Mouse (Mus musculus) E14TG2a.4 (cell line): ENCODE measurements around the gene Tpk1.

ENCODE experiments used
- H3K27me3 ChIP-seq: 2 replicates; pipeline ENCODE4 v1.6.1; 2014; ENCODE audit warnings: low read length, control low read depth; ENCODE audit not compliant: insufficient read depth
- H3K36me3 ChIP-seq: 2 replicates; pipeline ENCODE4 v1.6.1; 2014; ENCODE audit warnings: low read length, control low read depth; ENCODE audit not compliant: insufficient read depth
- H3K4me1 ChIP-seq: replicated peaks from 2 replicates; pipeline ENCODE4 v1.6.1; 2014; ENCODE audit warnings: low read depth, low read length, control low read depth
- H3K4me3 ChIP-seq: replicated peaks from 2 replicates; pipeline ENCODE4 v1.5.1; 2014; ENCODE audit warnings: mild to moderate bottlenecking, low read length
- H3K9me3 ChIP-seq: 2 replicates; pipeline ENCODE4 v1.6.1; 2014; ENCODE audit warnings: low read length, control low read depth
- CTCF ChIP-seq: conservative IDR thresholded peaks from 2 replicates; pipeline ENCODE4 v1.5.1; 2014; ENCODE audit warnings: low read length
- NANOG ChIP-seq: IDR thresholded peaks from 2 replicates; pipeline ENCODE4 v1.6.1; 2014; ENCODE audit warnings: borderline replicate concordance, low read length, mixed read lengths
- POU5F1 ChIP-seq: IDR thresholded peaks from 2 replicates; pipeline ENCODE4 v1.6.1; 2014; ENCODE audit warnings: low read length, borderline replicate concordance

Gene Tpk1

DNA sequence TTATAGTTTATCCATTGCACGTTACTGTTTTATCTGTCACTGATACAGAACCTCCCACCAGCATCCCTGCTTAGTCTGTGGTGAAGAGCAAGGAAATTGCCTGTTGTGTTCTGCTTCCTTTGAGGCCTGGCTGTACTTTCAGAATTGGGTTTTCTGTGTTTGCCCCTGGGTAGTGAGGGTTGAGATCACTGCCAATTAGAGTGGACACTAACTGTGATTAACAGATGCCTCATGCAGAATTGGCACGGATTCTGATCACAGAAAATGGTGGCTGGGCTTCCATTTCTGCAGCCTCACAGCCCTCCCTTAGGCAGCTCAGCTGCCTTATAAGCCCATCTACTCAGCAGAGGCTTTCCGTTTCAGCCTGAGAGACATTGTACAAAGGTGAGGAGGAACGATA, 332.6 kb downstream of the Tpk1 start:
- no peak for TF ChIP-seq NANOG
- no peak for TF ChIP-seq POU5F1
- no peak for TF ChIP-seq CTCF
- no peak overlapping the region for H3K4me3 ChIP-seq
- no peaks in the 10 kb centered on the region for H3K36me3 ChIP-seq
- H3K27me3 ChIP-seq: no peaks in the 10 kb centered on the region
- no peaks in the 10 kb centered on the region for H3K4me1 ChIP-seq
- H3K9me3 ChIP-seq: no peaks in the 10 kb centered on the region

DNA sequence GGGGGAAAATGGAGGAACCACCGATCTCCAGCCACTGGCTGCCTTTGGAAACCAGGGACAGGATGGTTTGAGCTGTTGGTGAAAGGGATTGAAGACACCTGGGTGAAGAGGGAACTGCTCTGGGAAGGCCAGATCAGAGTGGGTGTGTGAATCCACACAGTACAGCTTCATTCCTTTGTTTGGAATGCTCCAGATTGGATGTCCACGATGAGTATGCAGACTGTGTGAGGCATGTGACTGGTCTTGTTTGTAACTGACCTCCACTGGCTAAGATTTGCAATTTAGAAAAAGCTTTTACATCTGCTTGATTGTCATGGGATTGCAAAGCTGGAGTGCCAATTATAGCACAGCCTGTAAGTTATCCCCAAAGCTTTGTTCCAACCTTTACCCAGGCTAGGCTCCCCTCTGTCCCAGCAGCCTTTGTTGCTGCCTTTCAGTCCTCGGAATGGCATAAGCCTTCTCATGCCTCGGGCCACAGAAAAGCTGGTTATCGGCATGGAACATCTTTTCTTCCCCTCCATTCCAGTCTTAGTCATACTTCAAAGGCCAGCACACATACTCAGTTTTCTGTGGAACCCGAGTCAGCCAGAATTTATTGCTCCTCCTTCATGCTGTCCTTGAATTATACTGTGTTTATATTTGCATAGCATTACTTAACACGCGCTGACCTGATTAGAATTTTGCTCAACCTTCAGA, 353.0 kb downstream of the Tpk1 start:
- no peak for TF ChIP-seq CTCF
- no peak for TF ChIP-seq NANOG
- no peak for TF ChIP-seq POU5F1
- Histone ChIP-seq H3K9me3 (no peaks in the 10 kb centered on the region), H3K4me1 (peaks cover 11% of the 10 kb centered on the region), H3K36me3 (no peaks in the 10 kb centered on the region), H3K27me3 (peaks cover 14% of the 10 kb centered on the region), H3K4me3 (no peak overlapping the region)

DNA sequence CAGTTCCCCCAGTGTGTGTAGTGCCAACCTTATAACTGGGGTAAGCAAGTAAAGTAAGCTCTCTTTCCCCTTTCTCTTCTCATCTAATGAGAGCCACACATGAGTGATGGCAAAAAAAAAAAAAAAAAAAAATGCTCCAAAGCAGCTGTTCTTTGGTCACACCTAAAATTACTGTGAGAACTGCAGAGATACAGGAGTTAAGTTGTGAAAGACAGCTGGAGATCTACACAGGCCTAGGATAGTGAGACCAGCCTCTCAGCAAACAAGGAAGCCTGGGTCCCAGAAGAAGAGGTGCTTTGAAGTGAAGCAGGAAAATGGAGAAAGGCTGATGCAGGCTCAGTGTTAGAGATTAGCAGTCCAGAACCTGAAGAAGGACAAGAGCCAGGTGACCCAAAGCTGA, 353.5 kb downstream of the Tpk1 start:
- TF ChIP-seq CTCF (no peak), NANOG (no peak), POU5F1 (no peak)
- Histone ChIP-seq H3K36me3 (no peaks in the 10 kb centered on the region), H3K27me3 (peaks cover 18% of the 10 kb centered on the region), H3K9me3 (no peaks in the 10 kb centered on the region), H3K4me3 (no peak overlapping the region), H3K4me1 (peaks cover 11% of the 10 kb centered on the region)

DNA sequence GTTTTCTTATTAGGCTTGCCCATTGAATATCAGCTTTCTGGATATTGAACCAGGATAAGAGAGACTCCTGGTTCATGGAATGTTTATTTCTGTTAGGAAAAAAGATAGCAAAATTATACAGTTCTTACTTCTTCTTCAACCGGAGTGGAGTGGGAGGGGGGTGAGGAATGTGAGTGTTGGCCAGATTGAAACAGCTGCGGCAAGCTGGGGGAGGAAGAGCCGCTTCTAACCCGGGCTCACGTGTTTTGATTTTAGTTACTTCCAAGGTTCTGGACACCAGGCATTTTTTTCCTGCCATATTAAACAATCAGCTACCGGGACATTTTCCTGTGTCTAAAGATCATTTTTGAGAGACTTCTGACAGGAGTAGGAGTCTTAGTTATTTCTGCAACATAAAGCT, 356.0 kb downstream of the Tpk1 start:
- Histone ChIP-seq H3K4me3 (no peak overlapping the region), H3K4me1 (peaks cover 11% of the 10 kb centered on the region), H3K27me3 (peaks cover 40% of the 10 kb centered on the region), H3K9me3 (no peaks in the 10 kb centered on the region), H3K36me3 (no peaks in the 10 kb centered on the region)
- TF ChIP-seq NANOG: no peak
- no peak for TF ChIP-seq CTCF
- TF ChIP-seq POU5F1: no peak

DNA sequence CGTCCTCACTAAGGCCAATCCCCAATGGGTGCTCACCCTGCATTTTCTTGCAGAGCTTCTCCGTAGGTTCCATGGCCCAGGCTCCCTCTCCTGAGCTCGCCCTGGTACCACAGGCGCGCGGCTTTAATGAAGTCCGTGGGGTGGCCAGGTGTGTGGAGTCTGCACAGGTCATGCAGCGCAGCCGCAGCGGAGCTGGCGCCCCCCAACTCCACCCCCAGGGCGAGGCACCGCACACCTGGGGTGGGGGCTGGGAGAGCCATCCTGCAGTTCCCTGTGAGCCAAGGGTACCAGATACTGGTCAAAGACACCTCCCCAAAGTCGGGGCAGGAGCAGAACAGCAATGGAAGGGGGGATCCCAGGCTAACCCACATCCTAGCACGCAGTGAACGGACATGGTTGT, 356.6 kb downstream of the Tpk1 start, which contains the start of gene Nobox:
Nobox (minus strand) TSS at position 101 of the 400 bp plus-strand sequence.
- H3K36me3 ChIP-seq: no peaks in the 10 kb centered on the region
- peak within 1 kb of the TSS; percentile 70 for H3K4me3 ChIP-seq
- H3K9me3 ChIP-seq: no peaks in the 10 kb centered on the region
- peaks cover 42% of the 10 kb centered on the region for H3K27me3 ChIP-seq
- peaks cover 11% of the 10 kb centered on the region for H3K4me1 ChIP-seq
- TF ChIP-seq CTCF (no peak), POU5F1 (no peak), NANOG (no peak)

DNA sequence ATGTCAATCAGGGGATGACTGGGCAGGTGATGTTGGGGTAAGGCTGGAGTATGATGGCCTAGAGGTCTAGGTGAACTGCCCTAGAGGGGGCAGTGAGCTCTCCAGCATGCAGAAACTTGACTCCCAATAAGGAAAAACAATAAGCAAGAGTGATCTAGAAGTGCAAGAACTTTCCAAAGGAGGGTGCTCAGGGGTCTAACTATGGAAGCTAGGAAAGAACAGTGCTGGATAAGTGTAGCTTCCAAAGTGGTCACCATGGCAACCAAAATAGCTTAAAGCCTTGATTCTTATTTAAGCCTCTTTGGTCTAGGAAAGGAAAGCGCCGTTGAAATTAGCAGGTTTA, 368.6 kb downstream of the Tpk1 start:
- no peaks in the 10 kb centered on the region for H3K36me3 ChIP-seq
- peaks cover 7% of the 10 kb centered on the region for H3K4me1 ChIP-seq
- TF ChIP-seq POU5F1: no peak
- TF ChIP-seq NANOG: no peak
- TF ChIP-seq CTCF: no peak
- no peaks in the 10 kb centered on the region for H3K9me3 ChIP-seq
- no peak overlapping the region for H3K4me3 ChIP-seq
- H3K27me3 ChIP-seq: no peaks in the 10 kb centered on the region

DNA sequence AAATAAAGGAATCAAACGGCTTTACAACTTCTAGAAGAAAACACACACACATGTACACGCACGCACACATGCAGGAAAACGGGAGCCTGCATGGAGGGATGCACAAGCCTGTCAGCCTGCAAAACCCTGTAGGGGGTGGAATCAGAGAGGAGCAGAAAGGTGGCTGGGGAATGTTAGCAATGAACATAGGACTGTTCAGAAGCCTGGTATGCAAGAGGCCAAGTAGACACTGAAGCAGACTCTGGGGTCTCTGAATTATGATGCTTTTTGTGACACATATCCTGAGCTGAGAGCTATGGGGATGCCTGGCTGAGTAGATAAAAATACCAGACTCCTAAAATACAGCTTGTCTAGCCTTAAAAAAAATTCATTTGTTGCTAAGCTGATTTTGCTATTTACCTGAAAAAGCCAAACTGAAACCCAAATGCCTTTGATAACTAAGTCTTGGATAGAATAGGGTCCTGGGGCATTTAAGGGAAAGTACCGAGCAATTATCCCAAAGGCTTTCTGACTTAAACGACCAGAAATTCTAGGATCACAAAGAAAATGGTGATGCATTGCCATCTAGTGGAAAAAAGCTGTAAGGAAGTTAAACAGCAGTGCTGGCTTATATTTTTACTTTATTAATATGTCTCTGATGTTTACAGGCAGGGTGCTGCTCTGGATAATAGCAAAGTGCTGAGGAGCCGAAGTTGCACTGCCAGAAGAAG, 369.1 kb downstream of the Tpk1 start:
- no peaks in the 10 kb centered on the region for H3K36me3 ChIP-seq
- H3K4me1 ChIP-seq: peaks cover 13% of the 10 kb centered on the region
- no peak for TF ChIP-seq NANOG
- peak; percentile 60 for TF ChIP-seq CTCF
- no peak for TF ChIP-seq POU5F1
- no peak overlapping the region for H3K4me3 ChIP-seq
- no peaks in the 10 kb centered on the region for H3K27me3 ChIP-seq
- no peaks in the 10 kb centered on the region for H3K9me3 ChIP-seq

DNA sequence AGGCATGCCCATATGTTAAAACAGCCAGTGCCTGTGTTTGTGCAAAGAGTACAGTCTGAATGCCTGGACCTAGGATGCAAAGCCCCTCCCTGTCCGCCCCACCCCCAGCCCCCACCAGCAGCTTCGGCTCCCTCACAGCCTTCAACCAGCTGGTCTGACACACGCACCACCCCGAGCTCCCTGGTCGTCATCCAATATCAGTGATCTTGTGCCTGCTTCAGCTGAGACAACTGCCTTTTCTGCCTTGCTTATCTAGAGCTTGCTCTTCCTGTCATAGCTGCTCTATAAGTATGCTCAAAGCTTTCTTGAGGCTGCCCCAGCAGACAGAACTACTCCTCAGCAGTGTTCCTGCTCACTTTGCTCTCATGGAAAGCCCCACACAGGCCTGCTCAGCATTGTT, 370.2 kb downstream of the Tpk1 start:
- no peaks in the 10 kb centered on the region for H3K27me3 ChIP-seq
- no peak for TF ChIP-seq CTCF
- TF ChIP-seq NANOG: no peak
- TF ChIP-seq POU5F1: no peak
- H3K36me3 ChIP-seq: no peaks in the 10 kb centered on the region
- H3K9me3 ChIP-seq: no peaks in the 10 kb centered on the region
- H3K4me3 ChIP-seq: no peak overlapping the region
- H3K4me1 ChIP-seq: peaks cover 13% of the 10 kb centered on the region
